Mouse (Mus musculus): ENCODE measurements at regions not wholly inside any gene's neighbourhood (a gene's known extent, or its start where the extent isn't known, plus 50 kb on each side); places are given as distances from the start of the nearest gene placed in this dataset.

DNA sequence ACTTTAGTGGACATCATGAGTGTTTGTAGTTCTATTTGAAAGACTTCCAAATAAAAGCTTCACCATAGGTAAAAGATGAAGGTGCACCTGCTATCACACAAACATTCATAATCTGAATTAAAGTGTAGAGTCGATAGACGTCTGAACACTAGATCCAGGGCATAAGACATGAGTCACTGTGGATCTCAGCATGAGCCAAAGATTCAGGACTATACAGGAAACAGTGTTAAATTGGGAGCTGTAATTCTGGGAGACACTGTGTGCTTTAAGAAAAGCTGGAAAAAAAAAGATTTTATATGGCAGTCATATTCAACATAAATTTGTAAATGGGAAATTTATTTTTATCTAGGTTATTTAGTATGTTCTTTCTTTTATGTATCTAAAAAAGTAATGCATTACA, 160.5 kb downstream of the Pdha2 start:
- Histone ChIP-seq H3K4me3 (replicated peaks; ENCODE audit: low read length) (no peak overlapping the region), H3K9ac (no peak overlapping the region), H3K27me3 (ENCODE audit: control insufficient read depth, insufficient read depth, low read length) (no peaks in the 10 kb centered on the region), H3K9me3 (ENCODE audit: control insufficient read depth, low read length) (no peaks in the 10 kb centered on the region), H3K4me1 (replicated peaks; ENCODE audit: control insufficient read depth, insufficient read depth, low read length) (no peaks in the 10 kb centered on the region), H3K27ac (no peak overlapping the region), H3K4me2 (replicated peaks) (no peak overlapping the region), H3K36me3 (replicated peaks; ENCODE audit: control insufficient read depth, insufficient read depth) (no peaks in the 10 kb centered on the region)
- ATAC-seq (ENCODE audit: low FRiP score) (no peak), DNase-seq (ENCODE audit: low spot score) (peak; percentile 13)
- WGBS = 84% methylated on average over 2 of the region's 2 CpGs

DNA sequence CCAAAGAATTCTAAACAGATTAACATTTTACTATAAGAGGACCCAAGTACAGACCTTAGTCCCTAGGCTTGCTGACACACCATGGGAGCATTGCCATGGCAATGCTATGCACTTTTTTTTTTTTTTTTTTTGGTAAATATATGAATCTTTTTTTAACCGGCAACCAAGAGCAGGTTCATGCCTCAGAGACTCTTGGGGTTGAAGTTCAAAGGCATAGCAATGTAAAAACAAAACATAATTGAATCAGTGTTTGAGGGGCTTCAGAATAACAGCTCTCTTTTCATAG, 197.9 kb downstream of the Pdha2 start:
- Histone ChIP-seq H3K27ac (no peak overlapping the region), H3K36me3 (replicated peaks; ENCODE audit: control insufficient read depth, insufficient read depth) (no peaks in the 10 kb centered on the region), H3K27me3 (ENCODE audit: control insufficient read depth, insufficient read depth, low read length) (no peaks in the 10 kb centered on the region), H3K9me3 (ENCODE audit: control insufficient read depth, low read length) (no peaks in the 10 kb centered on the region), H3K4me3 (replicated peaks; ENCODE audit: low read length) (no peak overlapping the region), H3K4me1 (replicated peaks; ENCODE audit: control insufficient read depth, insufficient read depth, low read length) (no peaks in the 10 kb centered on the region), H3K4me2 (replicated peaks) (no peak overlapping the region), H3K9ac (no peak overlapping the region)
- no peak for ATAC-seq (ENCODE audit: low FRiP score)
- 61% methylated on average over 1 of the region's 1 CpGs for WGBS
- no peak for DNase-seq (ENCODE audit: low spot score)

DNA sequence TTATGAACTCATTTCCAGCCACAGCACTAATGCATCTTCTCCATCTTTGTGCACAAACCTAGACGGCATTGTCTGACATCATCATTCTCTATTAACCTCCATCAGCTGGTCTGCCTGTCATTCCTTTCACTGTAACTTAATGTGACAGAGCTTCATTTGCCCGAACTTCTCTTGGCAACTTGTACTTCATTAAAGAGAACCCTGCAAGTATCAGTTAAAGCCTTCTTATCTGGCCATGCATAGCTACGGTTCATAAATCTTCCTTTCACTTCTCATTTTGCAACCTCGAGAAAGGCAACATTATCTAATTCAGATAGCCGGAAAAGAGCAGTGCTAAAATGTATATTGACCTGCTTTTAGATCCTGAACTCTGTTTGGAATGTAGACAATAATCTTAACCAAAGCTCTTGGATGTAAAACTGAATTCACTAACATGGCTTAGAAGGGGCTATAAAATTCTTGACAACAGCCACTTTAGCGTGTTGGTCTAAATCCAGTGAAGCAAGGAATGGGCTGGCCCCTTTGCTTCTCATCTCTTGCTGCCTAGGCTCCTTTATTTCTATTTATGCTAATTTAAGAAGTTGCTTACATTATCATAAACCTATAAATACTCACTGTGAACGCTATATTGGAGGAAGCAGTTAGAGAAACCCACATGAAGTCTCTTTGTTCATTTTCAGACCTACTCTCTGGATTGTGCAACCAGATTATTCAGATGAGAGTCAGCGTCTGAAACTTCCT, 198.5 kb downstream of the Pdha2 start:
- no peaks in the 10 kb centered on the region for H3K27me3 ChIP-seq (ENCODE audit: control insufficient read depth, insufficient read depth, low read length)
- no peak overlapping the region for H3K9ac ChIP-seq
- no peaks in the 10 kb centered on the region for H3K4me1 ChIP-seq (replicated peaks; ENCODE audit: control insufficient read depth, insufficient read depth, low read length)
- no peaks in the 10 kb centered on the region for H3K9me3 ChIP-seq (ENCODE audit: control insufficient read depth, low read length)
- H3K36me3 ChIP-seq (replicated peaks; ENCODE audit: control insufficient read depth, insufficient read depth) = no peaks in the 10 kb centered on the region
- no peak overlapping the region for H3K27ac ChIP-seq
- DNase-seq (ENCODE audit: low spot score) (no peak), ATAC-seq (ENCODE audit: low FRiP score) (no peak)
- 67% methylated on average over 8 of the region's 8 CpGs for WGBS
- no peak overlapping the region for H3K4me3 ChIP-seq (replicated peaks; ENCODE audit: low read length)
- H3K4me2 ChIP-seq (replicated peaks) = no peak overlapping the region

DNA sequence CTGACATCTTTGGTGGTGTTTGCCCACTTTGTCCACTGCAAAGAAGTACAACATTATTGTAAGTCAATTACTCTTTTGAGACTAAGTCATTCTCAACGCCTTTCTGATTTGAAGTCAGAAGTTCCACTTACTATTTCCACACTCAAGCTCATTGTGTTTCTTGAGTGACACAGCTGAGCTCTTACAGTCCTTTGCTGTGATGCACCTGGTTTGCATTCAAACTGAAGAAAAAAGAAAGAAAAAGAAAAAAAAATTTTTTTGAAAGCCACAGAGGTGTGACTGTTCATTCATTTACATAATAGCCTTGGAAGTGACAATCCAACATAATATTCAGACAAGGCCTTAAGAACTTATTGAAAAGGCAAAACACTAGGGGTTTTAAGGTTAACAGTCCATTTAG, 199.2 kb downstream of the Pdha2 start:
- Histone ChIP-seq H3K4me2 (replicated peaks) (no peak overlapping the region), H3K36me3 (replicated peaks; ENCODE audit: control insufficient read depth, insufficient read depth) (no peaks in the 10 kb centered on the region), H3K4me3 (replicated peaks; ENCODE audit: low read length) (no peak overlapping the region), H3K27me3 (ENCODE audit: control insufficient read depth, insufficient read depth, low read length) (no peaks in the 10 kb centered on the region), H3K27ac (no peak overlapping the region), H3K4me1 (replicated peaks; ENCODE audit: control insufficient read depth, insufficient read depth, low read length) (no peaks in the 10 kb centered on the region), H3K9ac (no peak overlapping the region), H3K9me3 (ENCODE audit: control insufficient read depth, low read length) (no peaks in the 10 kb centered on the region)
- 58% methylated on average over 1 of the region's 1 CpGs for WGBS
- ATAC-seq (ENCODE audit: low FRiP score) (no peak), DNase-seq (ENCODE audit: low spot score) (no peak)

DNA sequence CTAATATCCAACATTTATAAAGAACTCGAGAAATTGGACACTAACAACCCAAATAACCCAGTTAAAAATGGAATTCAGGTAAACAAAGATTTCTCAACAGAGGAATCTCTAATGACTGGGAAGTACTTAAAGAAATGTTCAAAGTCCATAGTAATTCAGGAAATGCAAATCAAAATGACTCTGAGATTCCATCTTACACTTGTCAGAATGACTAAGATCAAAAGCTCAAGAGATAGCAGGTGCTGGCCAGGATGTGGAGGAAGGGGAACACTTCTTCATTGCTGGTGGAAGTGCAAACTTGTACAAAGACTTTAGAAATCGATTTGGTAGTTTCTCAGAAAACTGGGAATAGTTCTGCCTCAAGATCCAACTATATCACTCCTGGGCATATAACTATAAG, 203.4 kb downstream of the Pdha2 start:
- Histone ChIP-seq H3K27me3 (ENCODE audit: control insufficient read depth, insufficient read depth, low read length) (no peaks in the 10 kb centered on the region), H3K9me3 (ENCODE audit: control insufficient read depth, low read length) (no peaks in the 10 kb centered on the region), H3K4me1 (replicated peaks; ENCODE audit: control insufficient read depth, insufficient read depth, low read length) (no peaks in the 10 kb centered on the region), H3K27ac (no peak overlapping the region), H3K36me3 (replicated peaks; ENCODE audit: control insufficient read depth, insufficient read depth) (no peaks in the 10 kb centered on the region), H3K4me2 (replicated peaks) (no peak overlapping the region), H3K4me3 (replicated peaks; ENCODE audit: low read length) (no peak overlapping the region), H3K9ac (no peak overlapping the region)
- no peak for DNase-seq (ENCODE audit: low spot score)
- WGBS = 91% methylated on average over 2 of the region's 2 CpGs
- no peak for ATAC-seq (ENCODE audit: low FRiP score)

DNA sequence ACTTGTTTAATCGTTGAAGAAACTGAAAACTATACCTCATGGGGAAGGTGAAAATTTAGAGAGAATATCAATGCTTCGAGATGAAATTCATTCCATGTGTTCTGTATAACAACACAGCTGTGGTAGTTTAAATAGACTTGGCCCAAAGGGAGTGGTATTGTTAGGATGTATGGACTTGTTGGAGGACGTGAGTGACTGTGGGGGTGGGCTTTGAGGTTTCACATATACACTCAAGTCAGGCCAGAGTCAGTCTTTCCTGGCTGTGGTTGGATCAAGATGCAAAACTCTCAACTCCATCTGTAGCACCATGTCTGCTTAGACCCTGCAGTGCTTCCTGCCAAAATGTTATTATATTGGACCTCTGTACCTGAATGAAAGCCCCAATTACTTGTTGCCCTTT, 206.3 kb downstream of the Pdha2 start:
- Histone ChIP-seq H3K4me3 (replicated peaks; ENCODE audit: low read length) (no peak overlapping the region), H3K4me1 (replicated peaks; ENCODE audit: control insufficient read depth, insufficient read depth, low read length) (no peaks in the 10 kb centered on the region), H3K4me2 (replicated peaks) (no peak overlapping the region), H3K9ac (no peak overlapping the region), H3K36me3 (replicated peaks; ENCODE audit: control insufficient read depth, insufficient read depth) (no peaks in the 10 kb centered on the region), H3K9me3 (ENCODE audit: control insufficient read depth, low read length) (no peaks in the 10 kb centered on the region), H3K27me3 (ENCODE audit: control insufficient read depth, insufficient read depth, low read length) (no peaks in the 10 kb centered on the region), H3K27ac (no peak overlapping the region)
- WGBS = 77% methylated on average over 3 of the region's 3 CpGs
- no peak for DNase-seq (ENCODE audit: low spot score)
- ATAC-seq (ENCODE audit: low FRiP score) = no peak

DNA sequence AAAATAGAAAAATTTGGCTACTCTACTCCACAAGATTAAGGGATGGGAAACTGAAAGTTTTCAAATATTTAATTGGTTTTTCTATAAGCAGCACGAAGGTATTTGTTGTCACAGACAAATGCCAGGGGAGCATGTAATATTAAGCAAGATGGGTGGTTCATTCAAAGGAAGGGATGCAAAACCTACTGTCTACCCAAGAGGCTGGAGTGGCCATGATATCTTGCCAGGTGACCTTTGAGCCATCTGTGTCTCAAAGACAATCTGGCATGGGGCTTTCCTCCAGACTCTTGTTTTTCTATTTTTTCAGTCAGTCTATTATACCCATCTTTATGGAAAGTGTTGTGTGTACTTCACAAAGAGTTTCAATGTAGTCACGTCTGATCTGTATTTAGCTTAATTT, 208.6 kb downstream of the Pdha2 start:
- Histone ChIP-seq H3K9ac (no peak overlapping the region), H3K4me3 (replicated peaks; ENCODE audit: low read length) (no peak overlapping the region), H3K4me2 (replicated peaks) (no peak overlapping the region), H3K9me3 (ENCODE audit: control insufficient read depth, low read length) (no peaks in the 10 kb centered on the region), H3K36me3 (replicated peaks; ENCODE audit: control insufficient read depth, insufficient read depth) (no peaks in the 10 kb centered on the region), H3K27me3 (ENCODE audit: control insufficient read depth, insufficient read depth, low read length) (no peaks in the 10 kb centered on the region), H3K4me1 (replicated peaks; ENCODE audit: control insufficient read depth, insufficient read depth, low read length) (no peaks in the 10 kb centered on the region), H3K27ac (no peak overlapping the region)
- 89% methylated on average over 2 of the region's 2 CpGs for WGBS
- no peak for DNase-seq (ENCODE audit: low spot score)
- no peak for ATAC-seq (ENCODE audit: low FRiP score)

DNA sequence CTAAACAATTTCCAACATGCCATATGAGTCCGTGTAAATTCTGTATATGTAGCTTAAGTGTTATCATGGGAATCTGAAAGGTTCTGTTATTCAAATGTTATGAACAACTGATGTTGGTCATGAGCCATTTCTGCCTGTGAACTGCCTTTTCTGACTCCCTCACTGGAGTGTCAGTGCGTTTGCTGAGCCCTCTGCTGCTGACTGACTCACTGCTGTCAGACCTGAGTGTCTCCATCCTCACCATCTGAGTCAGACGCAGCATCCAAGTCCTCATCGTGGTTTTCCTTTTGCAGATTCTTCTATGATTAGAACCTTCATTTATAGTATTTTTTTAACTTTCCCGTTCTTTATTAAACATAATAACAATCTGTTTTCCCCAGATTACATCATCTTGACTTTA, 223.9 kb downstream of the Pdha2 start:
- no peak overlapping the region for H3K9ac ChIP-seq
- H3K9me3 ChIP-seq (ENCODE audit: control insufficient read depth, low read length) = no peaks in the 10 kb centered on the region
- 78% methylated on average over 5 of the region's 5 CpGs for WGBS
- H3K4me2 ChIP-seq (replicated peaks) = no peak overlapping the region
- H3K4me3 ChIP-seq (replicated peaks; ENCODE audit: low read length) = no peak overlapping the region
- no peak for ATAC-seq (ENCODE audit: low FRiP score)
- no peaks in the 10 kb centered on the region for H3K27me3 ChIP-seq (ENCODE audit: control insufficient read depth, insufficient read depth, low read length)
- no peaks in the 10 kb centered on the region for H3K36me3 ChIP-seq (replicated peaks; ENCODE audit: control insufficient read depth, insufficient read depth)
- H3K4me1 ChIP-seq (replicated peaks; ENCODE audit: control insufficient read depth, insufficient read depth, low read length) = no peaks in the 10 kb centered on the region
- no peak overlapping the region for H3K27ac ChIP-seq
- no peak for DNase-seq (ENCODE audit: low spot score)

DNA sequence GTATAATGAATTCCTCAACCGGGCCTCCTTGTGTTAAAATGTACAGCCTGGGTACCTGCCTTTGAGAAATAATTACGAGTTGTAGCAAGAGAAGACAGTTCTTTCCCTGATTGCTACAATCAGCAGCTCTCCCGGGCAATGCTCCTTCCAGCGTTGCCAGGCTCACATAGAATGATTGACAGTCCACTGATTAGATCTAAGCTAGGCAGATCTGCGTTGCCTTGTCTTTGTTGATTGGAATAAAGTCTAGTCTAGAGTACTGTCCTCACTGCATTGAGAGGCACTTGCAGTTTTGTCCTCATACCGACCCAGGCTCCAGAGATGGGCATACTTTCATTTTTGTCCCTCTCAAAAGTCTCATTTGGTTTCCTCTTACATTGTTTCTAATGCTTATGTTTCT, 238.6 kb downstream of the Pdha2 start:
- no peaks in the 10 kb centered on the region for H3K4me1 ChIP-seq (replicated peaks; ENCODE audit: control insufficient read depth, insufficient read depth, low read length)
- H3K27ac ChIP-seq = no peak overlapping the region
- H3K9me3 ChIP-seq (ENCODE audit: control insufficient read depth, low read length) = no peaks in the 10 kb centered on the region
- H3K4me3 ChIP-seq (replicated peaks; ENCODE audit: low read length) = no peak overlapping the region
- H3K9ac ChIP-seq = no peak overlapping the region
- no peaks in the 10 kb centered on the region for H3K27me3 ChIP-seq (ENCODE audit: control insufficient read depth, insufficient read depth, low read length)
- DNase-seq (ENCODE audit: low spot score) = no peak
- no peak for ATAC-seq (ENCODE audit: low FRiP score)
- H3K36me3 ChIP-seq (replicated peaks; ENCODE audit: control insufficient read depth, insufficient read depth) = no peaks in the 10 kb centered on the region
- no peak overlapping the region for H3K4me2 ChIP-seq (replicated peaks)
- WGBS = 51% methylated on average over 6 of the region's 6 CpGs
